Mouse (Mus musculus) hindbrain, embryonic 12.5 days (tissue): ENCODE measurements around the gene Rgcc. TPM values are rescaled to one million over a fixed set of nuclear protein-coding genes. Genes with fewer than 3 reads are reported as not detected.

Experiments used
- ATAC-seq: fragments of 200-750 bp; cut with Nextera tagmentation; 2 replicates; pipeline ENCODE4 v1.8.0; 2017; ENCODE audit warnings: moderate TSS enrichment; ENCODE audit not compliant: low FRiP score
- H3K27ac ChIP-seq: fragments of 300-500 bp; sonication (generic); 2 replicates; pipeline ENCODE4 v1.5.1; 2016; ENCODE audit warnings: mild to moderate bottlenecking
- H3K27me3 ChIP-seq: fragments of 300-500 bp; sonication (generic); 2 replicates; pipeline ENCODE4 v1.6.1; 2016; ENCODE audit warnings: mild to moderate bottlenecking
- H3K36me3 ChIP-seq: fragments of 300-500 bp; sonication (generic); 2 replicates; pipeline ENCODE4 v1.6.1; 2016; ENCODE audit warnings: mild to moderate bottlenecking
- H3K4me1 ChIP-seq: fragments of 300-500 bp; sonication (generic); 2 replicates; pipeline ENCODE4 v1.6.1; 2016
- H3K4me2 ChIP-seq: fragments of 300-500 bp; sonication (generic); replicated peaks from 2 replicates; pipeline ENCODE4 v1.6.1; 2016; ENCODE audit warnings: mild to moderate bottlenecking
- H3K4me3 ChIP-seq: fragments of 300-500 bp; sonication (generic); 2 replicates; pipeline ENCODE4 v1.5.1; 2016; ENCODE audit warnings: mild to moderate bottlenecking
- H3K9ac ChIP-seq: fragments of 300-500 bp; sonication (generic); 2 replicates; pipeline ENCODE4 v1.6.1; 2016; ENCODE audit warnings: mild to moderate bottlenecking, moderate library complexity
- H3K9me3 ChIP-seq: fragments of 300-500 bp; sonication (generic); replicated peaks from 2 replicates; pipeline ENCODE4 v1.6.1; 2016; ENCODE audit warnings: mild to moderate bottlenecking
- WGBS: fragments of 180-500 bp; shearing (Covaris S2); methylation state at CpG from one replicate; pipeline ENCODE4 v1.1.7; 2016; 5-methylcytosine and 5-hydroxymethylcytosine counted together
- polyA plus RNA-seq: library from polyadenylated mRNA; unstranded; fragments of >200 nt; fragmentation: Nextera tagmentation; extraction: Ambion mirVana; gene quantifications from 2 replicates; pipeline ENCODE4 v1.2.1, GENCODE M21; 2016

Gene Rgcc
- polyA plus RNA-seq, 1 experiment from 2014 or later = 41.0 TPM

DNA sequence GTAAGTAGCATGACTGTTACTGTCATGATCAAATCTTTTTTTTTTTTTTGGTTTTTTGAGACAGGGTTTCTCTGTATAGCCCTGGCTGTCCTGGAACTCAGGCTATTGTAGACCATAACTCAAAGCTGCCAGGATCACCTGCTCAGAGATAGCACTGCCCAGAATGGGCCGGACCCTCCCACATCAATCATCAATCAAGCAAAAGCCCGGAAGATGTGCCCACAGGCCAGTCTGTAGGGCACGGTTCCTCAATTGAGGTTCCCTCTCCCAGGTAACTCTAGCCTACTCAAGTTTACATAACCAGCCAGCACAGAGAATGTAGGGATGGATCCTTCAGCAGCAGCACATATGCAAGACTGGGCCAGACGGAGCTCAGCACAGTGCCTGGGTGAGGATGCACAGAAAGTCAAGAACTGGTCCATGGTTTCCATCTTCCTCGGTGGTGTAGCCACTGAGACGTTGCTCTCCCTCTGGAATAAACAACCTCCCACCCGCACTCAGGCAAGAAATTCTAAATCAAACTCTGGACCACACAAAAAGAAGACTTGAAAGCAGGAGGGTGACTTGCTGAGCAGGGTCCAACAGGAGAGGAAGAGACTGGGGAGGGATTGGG, 14.1 kb downstream of the Rgcc start:
- Histone ChIP-seq H3K9ac (no peak overlapping the region), H3K4me2 (no peak overlapping the region), H3K27ac (no peak overlapping the region), H3K27me3 (no peaks in the 10 kb centered on the region), H3K4me1 (peaks cover 21% of the 10 kb centered on the region), H3K4me3 (no peak overlapping the region), H3K36me3 (no peaks in the 10 kb centered on the region), H3K9me3 (no peaks in the 10 kb centered on the region)
- 93% methylated on average over 7 of the region's 7 CpGs for WGBS
- ATAC-seq = no peak

DNA sequence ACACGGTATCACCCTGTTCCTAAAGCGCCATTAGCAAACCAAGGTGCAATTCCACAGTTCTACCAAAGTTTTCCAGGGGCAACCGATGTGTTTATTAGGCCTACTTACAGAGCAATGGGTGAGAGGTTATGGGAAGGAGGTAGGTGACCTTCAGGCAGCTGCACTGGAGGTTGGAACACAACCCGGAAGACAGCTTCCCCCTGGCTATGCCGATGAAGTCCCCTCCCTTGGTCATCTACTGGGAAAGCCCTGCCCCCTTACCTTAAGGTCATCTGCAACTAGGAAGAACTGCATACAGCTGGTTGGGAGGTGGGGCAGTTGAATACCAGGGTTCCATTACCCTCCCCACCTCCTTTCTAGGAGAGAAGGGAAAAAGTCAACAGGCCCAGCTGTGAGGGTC, 15.9 kb downstream of the Rgcc start:
- Histone ChIP-seq H3K4me1 (peaks cover 14% of the 10 kb centered on the region), H3K36me3 (no peaks in the 10 kb centered on the region), H3K27me3 (no peaks in the 10 kb centered on the region), H3K27ac (no peak overlapping the region), H3K9ac (no peak overlapping the region), H3K4me3 (no peak overlapping the region), H3K9me3 (no peaks in the 10 kb centered on the region), H3K4me2 (no peak overlapping the region)
- no peak for ATAC-seq
- WGBS = 93% methylated on average over 5 of the region's 5 CpGs

DNA sequence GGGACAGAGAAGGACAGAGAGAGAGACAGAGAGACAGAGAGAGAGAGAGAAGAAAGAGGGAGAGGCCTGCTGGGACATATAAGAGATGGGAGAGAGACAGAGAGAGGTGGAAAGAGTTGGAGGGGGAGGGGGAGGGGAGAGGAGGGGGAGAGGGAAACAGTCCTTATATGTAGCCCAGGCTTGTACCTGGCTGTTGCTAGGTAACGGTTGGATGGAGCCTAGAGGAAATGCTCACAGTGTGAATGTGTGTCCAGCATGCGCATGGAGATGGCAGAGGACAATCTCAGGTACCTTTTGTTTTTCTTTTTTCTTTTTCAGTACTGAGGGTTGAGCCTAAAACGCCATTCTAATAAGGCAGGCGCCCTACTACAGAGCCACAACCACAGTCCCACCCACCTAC, 16.8 kb downstream of the Rgcc start:
- no peak for ATAC-seq
- Histone ChIP-seq H3K36me3 (no peaks in the 10 kb centered on the region), H3K27me3 (no peaks in the 10 kb centered on the region), H3K4me3 (no peak overlapping the region), H3K4me1 (peaks cover 4% of the 10 kb centered on the region; the same call in 1 of the 2 replicates), H3K9ac (no peak overlapping the region), H3K27ac (no peak overlapping the region), H3K4me2 (no peak overlapping the region), H3K9me3 (no peaks in the 10 kb centered on the region)
- WGBS = 90% methylated on average over 4 of the region's 4 CpGs

DNA sequence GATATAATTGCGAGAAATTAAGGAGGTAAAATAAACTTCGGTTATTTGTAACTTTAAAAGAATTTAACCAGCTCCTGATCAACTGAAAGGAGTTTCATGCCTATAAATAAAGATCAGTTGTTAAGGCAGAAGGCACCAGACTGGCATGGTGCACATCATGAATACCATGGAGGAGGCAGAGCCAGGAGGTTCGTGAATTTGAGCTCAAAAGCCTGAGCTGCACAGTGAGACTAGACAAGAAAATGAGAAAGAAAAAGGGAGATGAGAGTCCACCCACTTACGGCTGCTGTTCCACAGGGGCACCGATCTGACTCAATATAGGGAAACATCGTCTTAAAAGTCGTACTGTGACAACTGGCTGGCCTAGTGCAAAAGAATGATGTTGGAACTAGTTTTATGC, 17.5 kb downstream of the Rgcc start:
- Histone ChIP-seq H3K36me3 (no peaks in the 10 kb centered on the region), H3K9ac (no peak overlapping the region), H3K4me2 (no peak overlapping the region), H3K27me3 (no peaks in the 10 kb centered on the region), H3K4me3 (no peak overlapping the region), H3K9me3 (no peaks in the 10 kb centered on the region), H3K27ac (no peak overlapping the region), H3K4me1 (0 out of 2 replicates have a peak, but pooled peaks cover under 1% of the 10 kb centered on the region)
- WGBS = 91% methylated on average over 7 of the region's 7 CpGs
- no peak for ATAC-seq

DNA sequence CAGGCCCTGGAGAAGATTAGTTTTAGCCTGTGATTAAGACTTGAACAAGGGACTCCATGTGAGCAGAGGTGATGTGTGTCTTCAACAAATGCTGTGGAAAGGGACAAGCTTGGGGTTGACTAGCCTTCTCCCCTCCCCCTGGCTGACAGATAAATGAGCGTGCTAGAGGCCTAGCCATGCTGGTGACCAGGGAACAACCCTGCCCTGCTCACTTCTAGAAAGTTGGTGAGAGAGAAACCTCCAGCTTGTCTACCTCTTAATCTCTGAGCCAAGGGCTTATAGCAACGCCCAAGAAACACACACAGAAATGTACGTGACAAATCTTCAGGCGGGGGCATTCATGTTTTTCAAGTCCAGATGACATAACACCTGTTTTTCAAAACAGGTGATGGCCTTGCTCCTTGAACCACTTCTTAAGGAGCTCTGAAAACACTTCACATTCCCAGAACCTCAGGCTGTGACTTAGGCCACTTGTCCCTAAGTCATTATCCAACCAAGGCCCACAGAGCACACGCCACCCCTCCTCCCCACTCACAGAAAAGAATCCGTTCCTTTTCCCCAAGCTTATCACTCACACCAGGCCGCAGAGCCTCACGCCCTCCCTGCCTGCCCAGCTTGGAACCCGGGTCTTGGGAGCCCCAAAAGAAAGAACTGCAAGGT, 19.4 kb downstream of the Rgcc start:
- no peaks in the 10 kb centered on the region for H3K36me3 ChIP-seq
- no peak overlapping the region for H3K4me3 ChIP-seq
- no peak overlapping the region for H3K9ac ChIP-seq
- no peaks in the 10 kb centered on the region for H3K9me3 ChIP-seq
- H3K4me2 ChIP-seq = no peak overlapping the region
- WGBS = 89% methylated on average over 9 of the region's 9 CpGs
- ATAC-seq = no peak
- no peaks in the 10 kb centered on the region for H3K27me3 ChIP-seq
- H3K27ac ChIP-seq = no peak overlapping the region
- peaks cover 8% of the 10 kb centered on the region; the same call in 1 of the 2 replicates for H3K4me1 ChIP-seq

DNA sequence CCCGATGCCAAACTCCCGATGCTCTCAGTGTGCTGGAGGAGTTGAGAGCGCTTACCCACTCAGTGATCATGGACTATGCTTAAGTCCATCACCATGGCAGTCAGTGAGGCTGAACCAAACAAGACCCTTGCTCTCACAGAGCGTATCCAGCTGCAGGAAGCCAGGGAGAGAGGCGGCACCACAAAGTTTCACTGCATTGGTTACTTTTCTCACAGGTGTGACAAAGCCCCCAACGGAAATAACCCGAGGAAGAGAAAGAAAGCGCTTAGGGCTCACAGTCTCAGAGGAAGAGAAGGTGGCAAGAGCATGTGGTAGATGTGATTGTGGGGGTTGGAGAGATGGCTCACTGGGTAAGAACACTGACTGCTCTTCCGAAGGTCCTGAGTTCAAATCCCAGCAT, 21.0 kb downstream of the Rgcc start:
- Histone ChIP-seq H3K4me3 (no peak overlapping the region), H3K36me3 (no peaks in the 10 kb centered on the region), H3K4me1 (peaks cover 13% of the 10 kb centered on the region), H3K27me3 (no peaks in the 10 kb centered on the region), H3K9me3 (no peaks in the 10 kb centered on the region), H3K27ac (no peak overlapping the region), H3K4me2 (no peak overlapping the region), H3K9ac (no peak overlapping the region)
- WGBS = 84% methylated on average over 9 of the region's 9 CpGs
- ATAC-seq = no peak

DNA sequence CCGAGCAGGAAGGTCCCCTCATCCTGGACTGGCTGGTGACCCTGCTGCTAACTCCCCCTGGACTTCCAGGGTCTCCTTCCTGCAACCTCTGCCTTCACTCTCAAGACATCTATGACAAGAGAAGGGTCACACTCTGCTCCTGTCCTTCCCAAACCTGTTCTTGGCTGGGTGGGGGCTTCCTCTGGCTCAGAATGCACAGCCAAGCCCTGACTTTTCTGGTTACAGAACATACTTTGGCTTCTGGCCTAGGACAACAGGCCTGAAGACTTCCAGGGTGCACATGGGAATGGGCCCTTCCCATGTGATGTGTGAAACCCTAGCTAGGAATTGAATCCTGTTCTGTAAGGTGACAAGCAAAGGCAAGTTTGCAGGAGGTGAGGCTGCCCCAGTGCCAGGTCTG, 22.0 kb downstream of the Rgcc start:
- H3K27me3 ChIP-seq = no peaks in the 10 kb centered on the region
- H3K4me3 ChIP-seq = no peak overlapping the region
- peaks cover 17% of the 10 kb centered on the region for H3K4me1 ChIP-seq
- 81% methylated on average over 1 of the region's 1 CpGs for WGBS
- H3K27ac ChIP-seq = no peak overlapping the region
- no peaks in the 10 kb centered on the region for H3K36me3 ChIP-seq
- no peak overlapping the region for H3K4me2 ChIP-seq
- no peaks in the 10 kb centered on the region for H3K9me3 ChIP-seq
- H3K9ac ChIP-seq = no peak overlapping the region
- no peak for ATAC-seq

DNA sequence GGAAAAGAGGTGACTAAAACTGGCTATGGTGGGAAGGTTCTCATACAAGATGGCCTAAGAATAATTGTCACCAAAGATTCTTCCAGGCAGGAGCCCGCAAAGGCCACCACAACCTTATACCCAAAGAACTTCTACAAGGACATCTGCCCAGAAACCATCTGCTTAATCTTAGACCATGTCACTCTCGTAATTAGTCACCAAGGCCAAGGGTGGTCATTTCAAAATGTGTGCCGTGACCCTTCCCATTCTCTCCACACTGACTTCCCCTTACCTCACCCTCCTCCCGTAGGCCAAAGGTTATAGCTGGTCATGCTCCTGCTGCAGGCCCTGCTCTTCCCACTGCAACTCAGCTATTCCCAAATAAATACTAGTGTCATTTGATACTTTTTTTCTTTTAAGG, 22.5 kb downstream of the Rgcc start:
- H3K4me1 ChIP-seq = peaks cover 20% of the 10 kb centered on the region
- no peaks in the 10 kb centered on the region for H3K36me3 ChIP-seq
- H3K4me2 ChIP-seq = no peak overlapping the region
- H3K4me3 ChIP-seq = no peak overlapping the region
- no peak for ATAC-seq
- H3K9ac ChIP-seq = no peak overlapping the region
- no peak overlapping the region for H3K27ac ChIP-seq
- 89% methylated on average over 4 of the region's 4 CpGs for WGBS
- no peaks in the 10 kb centered on the region for H3K27me3 ChIP-seq
- no peaks in the 10 kb centered on the region for H3K9me3 ChIP-seq

DNA sequence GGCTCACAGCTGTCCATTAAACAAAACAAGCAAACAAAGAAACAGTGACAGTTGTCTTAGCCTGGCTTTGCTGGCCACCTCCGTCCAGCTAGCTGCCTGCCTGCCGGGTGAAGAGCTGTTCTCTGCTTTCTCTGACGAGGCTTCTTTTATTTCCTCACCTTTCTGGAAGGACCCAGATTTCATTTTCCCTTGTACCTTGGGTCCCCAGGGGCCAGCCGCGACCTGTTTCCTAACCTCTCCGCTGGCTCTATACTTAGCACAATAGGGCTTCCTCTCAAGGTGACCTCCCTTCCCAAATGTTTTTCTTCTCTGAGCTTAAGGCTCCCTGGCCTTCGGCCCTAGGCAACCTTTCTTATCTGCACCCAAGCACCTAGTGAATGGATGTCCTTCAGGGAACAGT, 23.5 kb downstream of the Rgcc start:
- no peaks in the 10 kb centered on the region for H3K9me3 ChIP-seq
- ATAC-seq = no peak
- H3K27me3 ChIP-seq = no peaks in the 10 kb centered on the region
- H3K4me1 ChIP-seq = peaks cover 24% of the 10 kb centered on the region
- no peak overlapping the region for H3K4me3 ChIP-seq
- no peak overlapping the region for H3K4me2 ChIP-seq
- H3K36me3 ChIP-seq = no peaks in the 10 kb centered on the region
- no peak overlapping the region for H3K27ac ChIP-seq
- no peak overlapping the region for H3K9ac ChIP-seq
- 40% methylated on average over 7 of the region's 7 CpGs for WGBS

DNA sequence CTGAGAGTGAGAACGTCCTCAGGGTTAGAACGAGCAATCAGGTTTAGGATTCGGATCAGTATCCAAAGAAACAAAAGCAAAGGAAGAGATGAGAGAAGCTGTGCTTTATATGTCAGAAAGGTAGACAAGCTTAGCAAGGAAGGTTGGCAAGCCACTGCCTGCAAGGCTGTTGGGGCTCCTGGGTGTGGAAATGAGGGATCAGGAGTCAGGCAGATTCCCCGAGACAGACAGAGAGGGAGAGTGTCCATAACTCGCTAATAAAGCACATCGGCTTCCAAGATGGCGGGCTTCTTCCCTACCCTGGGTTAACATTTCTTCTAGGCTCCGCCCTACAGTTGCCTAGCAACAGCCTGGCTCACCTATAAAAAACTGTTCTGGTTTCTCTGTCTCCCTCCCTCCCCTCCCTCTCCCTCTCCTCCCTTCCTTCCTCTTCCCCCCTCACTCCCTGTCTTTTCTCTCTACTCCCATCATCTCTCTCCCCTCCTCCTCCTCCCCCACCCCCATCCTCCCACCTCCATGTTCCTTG, 25.5 kb downstream of the Rgcc start:
- Histone ChIP-seq H3K9ac (no peak overlapping the region), H3K27me3 (no peaks in the 10 kb centered on the region), H3K9me3 (no peaks in the 10 kb centered on the region), H3K27ac (no peak overlapping the region), H3K4me3 (no peak overlapping the region), H3K36me3 (no peaks in the 10 kb centered on the region), H3K4me2 (no peak overlapping the region), H3K4me1 (peaks cover 24% of the 10 kb centered on the region)
- 85% methylated on average over 8 of the region's 8 CpGs for WGBS
- no peak for ATAC-seq

DNA sequence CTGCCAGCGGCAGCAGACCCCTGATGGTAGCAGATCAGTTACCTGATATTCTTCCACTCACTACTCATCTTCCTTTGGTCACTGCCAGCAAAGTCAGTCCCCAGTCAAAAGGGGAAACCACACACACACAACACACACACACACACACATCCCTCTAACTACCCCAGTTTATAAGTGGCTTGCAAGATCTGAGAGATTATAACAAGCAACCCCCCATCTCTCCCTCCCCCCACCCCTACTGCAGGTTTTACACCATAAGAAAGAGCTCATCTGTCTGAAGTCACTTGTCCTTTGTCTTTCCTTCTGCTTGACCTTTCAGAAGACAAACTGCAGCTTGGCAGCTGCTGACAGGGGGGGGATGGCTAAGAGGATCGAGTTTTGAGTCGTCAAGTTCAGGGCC, 26.0 kb downstream of the Rgcc start:
- H3K27me3 ChIP-seq = no peaks in the 10 kb centered on the region
- H3K36me3 ChIP-seq = no peaks in the 10 kb centered on the region
- H3K9ac ChIP-seq = no peak overlapping the region
- H3K4me3 ChIP-seq = no peak overlapping the region
- ATAC-seq = no peak
- peaks cover 24% of the 10 kb centered on the region for H3K4me1 ChIP-seq
- 46% methylated on average over 3 of the region's 3 CpGs for WGBS
- no peak overlapping the region for H3K4me2 ChIP-seq
- H3K9me3 ChIP-seq = no peaks in the 10 kb centered on the region
- H3K27ac ChIP-seq = no peak overlapping the region

DNA sequence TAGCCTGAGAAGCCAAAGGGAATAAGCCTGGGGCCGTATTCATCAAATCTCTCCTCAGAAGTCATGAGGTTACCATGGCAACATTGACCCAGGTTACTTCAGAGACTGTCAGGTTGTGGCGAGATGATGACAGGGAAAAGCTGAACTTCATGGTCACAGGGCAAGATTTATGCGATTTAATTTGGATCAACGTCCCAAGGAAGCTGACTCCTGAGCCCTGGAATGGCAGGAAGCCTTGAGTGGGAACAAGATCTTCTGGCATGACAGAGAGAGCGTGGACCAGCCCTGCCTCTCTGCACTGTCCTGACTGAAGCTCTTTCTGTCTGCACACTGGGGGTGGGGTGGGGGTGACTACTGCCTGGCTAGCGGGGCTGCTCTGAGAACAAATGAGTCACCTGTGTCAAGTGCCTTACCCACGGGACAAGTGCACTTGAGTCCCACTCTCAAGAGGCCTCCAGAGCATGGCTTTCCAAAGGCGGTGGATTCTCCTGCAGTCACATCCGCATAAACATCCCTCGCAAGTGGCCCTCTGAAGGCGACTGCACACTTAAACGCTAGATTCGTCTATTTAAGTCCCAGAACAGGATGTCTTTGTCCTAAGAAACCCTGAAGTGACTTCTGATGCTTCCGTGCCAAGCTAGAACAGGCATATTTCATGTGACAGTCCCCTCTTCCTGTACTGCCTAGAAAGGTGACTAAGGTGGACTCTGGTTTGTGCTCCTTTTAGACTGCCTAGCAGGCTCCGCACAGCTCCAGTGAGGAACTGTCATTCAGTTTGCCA, 27.6 kb downstream of the Rgcc start:
- no peaks in the 10 kb centered on the region for H3K27me3 ChIP-seq
- no peak overlapping the region for H3K4me3 ChIP-seq
- peak; percentile 69 for ATAC-seq
- no peaks in the 10 kb centered on the region for H3K36me3 ChIP-seq
- H3K9me3 ChIP-seq = no peaks in the 10 kb centered on the region
- peak overlapping the region; percentile 52 for H3K27ac ChIP-seq
- H3K4me2 ChIP-seq = no peak overlapping the region
- H3K4me1 ChIP-seq = peaks cover 24% of the 10 kb centered on the region
- WGBS = 63% methylated on average over 15 of the region's 15 CpGs
- no peak overlapping the region for H3K9ac ChIP-seq
